Mouse (Mus musculus) lung, postnatal 0 days (tissue): ENCODE measurements at regions not wholly inside any gene's neighbourhood (a gene's known extent, or its start where the extent isn't known, plus 50 kb on each side); places are given as distances from the start of the nearest gene placed in this dataset.

Experiments
- CTCF ChIP-seq: IDR thresholded peaks from 2 replicates; pipeline ENCODE4 v1.5.1; 2016; ENCODE audit warnings: antibody characterized with exemption, mild to moderate bottlenecking
- EP300 ChIP-seq: IDR thresholded peaks from 2 replicates; pipeline ENCODE4 v1.6.1; 2016; ENCODE audit warnings: antibody characterized with exemption, mild to moderate bottlenecking, control low read depth

- TF ChIP-seq CTCF (no peak), EP300 (peak; percentile 52)
Measured at GRCm38 (mm10) chr8:31720585-31720984, 1707.9 kb upstream of the 5930422O12Rik start.
